Mouse (Mus musculus) gastrocnemius, adult 18-20 months (tissue): ENCODE data around the gene Nwd2. TPM values are rescaled to one million over a fixed set of nuclear protein-coding genes. Genes with fewer than 3 reads are reported as not detected.

Experiments
- DNase-seq: peaks from one replicate; pipeline ENCODE4 v3.0.0; 2021; ENCODE audit warnings: low spot score
- total RNA-seq, 2 experiments: library from RNA; stranded (reverse); gene quantifications; 2 replicates each; pipeline ENCODE4 v1.2.3; 2021

The Nwd2 gene
- total RNA-seq, 2 experiments from 2014 or later = not detected

DNA sequence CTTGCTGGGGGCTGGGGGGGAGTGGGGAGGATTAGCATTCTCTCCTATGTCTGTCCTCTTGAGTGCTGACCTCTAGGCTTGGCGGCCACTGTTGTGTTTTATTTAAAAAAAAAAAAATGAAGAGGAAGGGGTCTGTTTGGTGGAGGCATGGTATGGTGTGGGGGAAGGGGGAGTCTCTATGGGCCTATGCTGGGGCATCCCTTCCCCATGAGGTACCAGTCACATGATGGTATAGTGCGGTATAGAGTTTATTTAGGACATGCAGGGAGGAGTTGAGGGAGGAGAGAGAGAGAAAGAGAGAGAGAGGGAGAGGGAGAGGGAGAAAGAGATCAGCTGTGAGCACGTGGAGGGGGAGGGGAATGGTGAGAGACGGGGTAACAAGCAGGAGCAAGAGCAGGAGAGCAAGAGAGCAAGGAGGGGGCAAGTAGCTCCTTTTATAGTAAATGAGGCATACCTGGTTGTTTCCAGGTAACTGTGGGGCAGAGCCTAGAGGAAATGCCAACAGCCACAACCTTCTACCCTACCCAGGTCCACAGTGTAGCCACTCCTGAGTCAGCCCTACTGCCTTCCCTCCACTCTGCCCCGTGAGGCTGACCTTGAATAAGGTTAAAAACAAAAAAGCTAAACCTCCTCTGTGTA, 178.6 kb downstream of the Nwd2 start:
- DNase-seq = no peak

DNA sequence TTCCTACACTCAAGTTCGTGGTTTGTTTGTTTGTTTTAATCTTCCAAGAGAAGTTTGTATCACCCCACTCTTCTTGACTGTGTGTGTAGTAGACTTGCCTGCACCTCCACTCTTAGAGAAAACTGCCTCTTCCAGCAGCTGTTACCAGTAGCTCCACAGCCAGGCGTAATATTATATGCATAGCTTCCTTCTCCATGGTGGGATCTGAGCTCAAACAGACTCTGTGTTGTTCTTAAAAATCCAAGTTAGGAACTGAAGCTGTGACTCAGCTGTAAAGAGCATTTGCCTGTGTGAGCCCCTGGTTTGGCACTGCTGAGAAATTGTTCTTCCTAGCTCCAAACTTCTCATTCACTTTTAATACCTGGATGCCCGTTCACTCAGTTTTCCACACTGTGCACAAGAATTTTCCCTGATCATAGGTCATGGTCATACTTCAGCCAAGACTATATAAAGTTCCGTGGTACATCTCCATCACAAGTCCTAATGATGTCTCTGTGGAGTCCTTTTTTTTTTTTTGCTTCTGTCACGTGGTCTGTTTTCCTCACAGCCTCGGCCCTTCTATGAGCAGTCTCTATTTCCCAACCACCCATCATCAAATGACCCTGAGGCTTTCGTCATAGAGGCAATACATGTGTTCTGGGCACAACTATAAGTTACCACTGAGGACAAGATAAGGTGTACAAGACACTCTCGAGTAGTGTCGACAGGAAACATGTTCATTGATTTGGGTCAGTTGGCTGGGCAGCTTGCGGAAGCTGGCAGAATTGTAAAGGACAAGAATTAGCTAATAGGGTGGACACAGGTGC, 179.7 kb downstream of the Nwd2 start:
- no peak for DNase-seq

DNA sequence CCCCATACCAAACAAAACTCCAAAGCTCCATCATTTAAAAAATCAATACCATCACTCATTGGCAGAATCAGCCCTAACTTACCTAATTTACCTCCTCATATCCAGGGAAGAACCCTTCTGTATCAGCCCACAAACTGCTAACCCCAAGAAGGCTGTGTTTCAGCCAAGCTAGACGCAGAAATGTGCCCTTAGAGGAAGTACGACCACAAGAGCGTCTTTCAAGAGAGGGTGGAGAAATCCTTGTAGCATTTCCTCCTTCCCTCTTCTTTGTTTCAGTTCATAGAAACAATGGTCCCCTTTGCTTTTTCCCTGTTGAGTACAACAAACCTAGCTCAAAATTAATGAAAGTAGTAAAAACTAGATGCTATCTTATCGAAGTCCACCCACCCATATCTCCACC, 182.2 kb downstream of the Nwd2 start:
- DNase-seq = no peak

DNA sequence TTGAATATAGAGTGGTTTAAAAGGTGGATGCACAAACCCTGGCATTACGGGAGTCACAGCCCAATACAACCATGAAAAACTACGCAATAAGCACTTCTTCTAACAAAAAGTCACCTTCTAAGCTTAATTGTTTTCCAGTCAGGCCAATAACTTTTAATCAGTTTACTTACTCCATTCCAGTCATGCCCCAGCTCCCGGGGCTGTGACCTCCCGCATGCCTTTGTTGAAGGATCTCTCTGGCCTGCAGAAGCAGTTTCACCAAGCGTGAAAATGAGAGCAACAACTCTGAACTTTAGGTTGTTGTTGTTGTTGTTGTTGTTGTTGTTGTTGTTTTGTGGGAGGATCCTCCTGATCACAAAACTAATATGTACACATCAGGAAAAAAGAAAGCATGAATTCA, 185.1 kb downstream of the Nwd2 start:
- no peak for DNase-seq

- DNase-seq = no peak
Measured at GRCm38 (mm10) chr5:63834435-63834834, 185.5 kb downstream of the Nwd2 start.

DNA sequence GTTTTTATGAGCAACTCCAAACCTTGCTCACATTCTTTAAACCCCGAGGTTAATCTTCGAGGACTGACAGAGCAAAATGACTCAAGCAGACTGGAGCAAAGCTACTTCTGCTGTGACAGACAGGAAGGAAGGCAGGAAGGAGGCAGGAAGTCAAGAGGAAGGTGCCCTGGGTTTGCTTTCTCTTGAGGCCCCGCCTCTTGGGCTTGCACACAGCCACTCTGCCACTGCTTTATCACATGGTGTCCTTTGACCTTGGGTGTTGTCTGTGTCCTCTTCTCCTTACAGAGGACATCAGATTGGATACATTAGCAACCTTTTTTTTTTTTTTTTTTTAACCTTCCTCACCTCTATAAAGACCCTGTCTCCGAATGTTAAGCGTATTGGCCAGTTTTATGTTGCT, 188.2 kb downstream of the Nwd2 start:
- DNase-seq = no peak

DNA sequence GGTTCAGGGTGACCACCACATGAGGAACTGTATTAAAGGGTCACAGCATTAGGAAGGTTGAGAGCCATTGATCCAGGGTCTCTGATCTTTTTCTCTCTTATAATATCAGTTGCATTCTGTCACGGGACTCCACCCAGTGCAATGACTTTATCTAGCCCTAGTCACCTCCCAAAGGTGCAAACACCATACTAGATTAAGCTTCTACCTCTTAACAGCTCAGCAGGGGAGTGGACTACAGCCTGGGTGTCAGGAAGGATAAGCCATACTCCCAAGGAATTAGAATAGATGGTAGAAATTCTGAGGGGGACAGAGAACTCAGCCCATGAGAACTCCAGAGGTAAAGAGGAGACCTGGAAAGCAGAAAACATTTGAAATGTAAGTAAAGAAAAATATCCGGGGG, 188.9 kb downstream of the Nwd2 start:
- no peak for DNase-seq

DNA sequence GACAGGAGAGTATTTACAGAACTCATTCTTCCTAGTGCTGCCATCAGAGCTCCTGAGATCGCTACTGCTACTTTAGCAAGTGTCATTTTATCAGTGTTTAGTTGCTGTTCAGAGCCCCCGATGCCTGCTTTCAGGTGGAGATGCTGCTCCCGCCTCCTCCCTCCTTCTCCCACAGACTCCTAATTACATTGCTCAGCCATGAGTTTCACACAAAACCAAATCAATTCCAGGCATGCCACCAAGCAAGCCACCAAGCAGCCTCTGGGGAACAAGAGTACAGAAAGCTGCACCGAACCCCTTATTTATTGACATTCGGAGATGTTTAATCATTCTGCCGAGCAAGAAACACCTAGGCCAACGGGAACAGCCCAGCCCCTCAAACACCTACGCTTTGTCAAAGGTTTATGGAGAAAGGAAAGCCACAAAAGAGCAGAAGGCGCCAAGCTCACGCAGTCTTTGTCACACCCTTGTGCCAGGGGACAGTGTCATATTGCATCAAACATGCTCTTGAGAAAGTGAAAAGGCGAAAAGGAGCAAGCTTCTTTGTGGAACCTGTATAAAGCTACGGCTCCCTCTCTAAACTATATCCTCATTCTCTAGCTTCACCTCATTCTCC, 191.0 kb downstream of the Nwd2 start:
- DNase-seq = no peak

DNA sequence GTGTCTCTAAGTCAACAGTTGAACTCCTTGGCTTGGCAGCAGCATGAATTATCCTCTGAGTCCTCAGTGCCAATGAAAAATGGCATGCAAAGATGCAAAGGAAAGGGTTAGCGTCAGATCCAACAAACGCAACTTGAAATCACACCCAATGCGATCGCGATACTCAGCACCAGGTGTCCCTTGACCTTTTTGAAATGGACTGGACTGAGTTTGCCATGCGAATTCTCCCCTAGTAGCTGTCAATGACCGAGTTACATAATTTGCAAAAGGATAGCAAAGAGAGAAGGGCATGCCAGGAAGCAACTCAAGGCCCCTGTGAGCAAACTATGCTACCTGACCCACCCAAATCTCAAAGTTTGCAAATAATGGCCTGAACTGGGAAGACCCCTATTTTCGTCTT, 198.2 kb downstream of the Nwd2 start:
- DNase-seq = no peak

DNA sequence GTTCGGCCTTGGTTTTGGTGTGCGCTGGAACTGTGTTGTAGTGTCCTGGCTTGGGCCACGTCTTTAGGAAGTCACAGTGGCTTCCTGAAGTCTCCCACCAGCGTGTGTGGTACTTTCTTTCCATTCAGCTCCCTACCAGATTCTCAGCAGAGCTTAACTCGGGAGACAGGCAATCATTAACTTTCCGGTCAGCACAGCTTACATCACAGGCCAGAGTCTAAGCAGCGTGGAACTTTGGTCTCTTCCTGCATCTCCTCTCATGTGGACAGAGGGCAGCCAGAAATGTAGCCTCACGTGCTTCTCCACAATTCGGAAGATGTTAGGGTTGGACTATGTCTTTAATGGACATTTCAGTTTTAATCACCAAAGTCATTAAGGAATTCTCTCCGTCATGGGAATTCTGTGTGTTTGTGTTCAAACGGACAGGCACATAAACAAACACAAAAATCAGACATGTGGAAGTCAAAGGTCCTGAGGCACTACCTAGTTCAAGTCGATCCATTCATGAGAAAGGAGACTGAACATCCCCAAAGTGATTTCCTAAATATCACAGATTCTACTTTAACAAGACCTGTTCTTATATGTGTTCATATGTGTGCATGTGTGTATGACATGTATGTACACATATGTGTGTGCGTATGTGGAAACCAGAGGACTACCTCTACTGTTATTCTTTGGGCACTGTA, 198.8 kb downstream of the Nwd2 start:
- DNase-seq = no peak

DNA sequence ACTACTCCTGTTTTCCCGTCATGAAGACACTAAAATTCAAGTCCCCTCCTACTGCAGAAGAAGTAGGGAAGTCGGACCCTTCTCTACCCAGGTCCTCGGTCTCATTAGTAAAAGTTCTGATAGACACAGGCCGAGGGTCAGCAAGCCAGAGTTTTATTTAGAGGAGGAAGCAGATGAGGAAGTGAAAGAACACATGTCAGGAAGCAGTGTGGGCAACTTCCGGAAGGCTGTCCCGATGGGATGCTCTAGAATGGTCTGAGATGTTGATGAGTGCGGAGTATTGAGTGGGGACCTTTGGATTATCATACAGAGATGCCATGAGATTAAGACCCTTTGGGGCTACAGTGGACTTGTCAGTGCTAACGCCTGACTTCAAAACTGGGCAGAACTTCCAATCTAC, 210.0 kb downstream of the Nwd2 start:
- DNase-seq = no peak

Other genes with a start within 250 kb of the Nwd2 start
- gene 0610040J01Rik, start 163.3 kb downstream of the Nwd2 start, total RNA-seq = 10 to 100 TPM; 11.9 to 15.4 TPM